Mouse (Mus musculus): ENCODE data around the gene Gtf2h5. TPM values are rescaled to one million over a fixed set of nuclear protein-coding genes. Genes with fewer than 3 reads are reported as not detected.

Gtf2h5 gene
- total and polyA plus RNA-seq, 2 experiments from 2014 or later, result 48.7 to 243 TPM

DNA sequence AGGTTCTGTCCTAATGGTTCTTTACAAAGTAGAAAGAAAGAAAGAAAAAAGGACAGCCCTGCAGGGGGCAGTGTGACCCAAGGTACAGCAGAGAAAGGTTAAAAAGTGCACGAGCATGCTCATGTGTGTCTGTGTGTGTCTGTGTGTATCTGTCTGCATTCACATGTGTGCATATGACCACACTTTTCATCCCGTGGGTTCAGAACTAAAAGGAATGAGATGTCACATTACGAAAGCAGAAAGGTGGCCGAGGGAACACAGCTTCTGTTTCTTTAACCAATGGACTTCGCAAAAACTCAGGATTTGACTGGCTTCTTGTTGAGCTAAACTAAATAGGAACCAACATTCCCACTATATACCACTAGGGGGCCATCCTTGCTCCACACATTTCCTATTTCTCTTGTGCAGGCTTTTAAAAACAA lies 24.6 kb upstream of the Gtf2h5 start:
- H3K27ac ChIP-seq (ENCODE audit: low read depth, low read length), result no peak overlapping the region
- H3K36me3 ChIP-seq (ENCODE audit: insufficient read depth, low read length), result peaks cover 25% of the 10 kb centered on the region
- ATAC-seq (ENCODE audit: low FRiP score) (no peak), DNase-seq (ENCODE audit: low spot score) (peak; percentile 79)
- 25% methylated on average over 5 of the region's 5 CpGs for WGBS
- no peaks in the 10 kb centered on the region for H3K4me1 ChIP-seq (ENCODE audit: insufficient read depth, low read length)
- TF ChIP-seq CTCF (IDR thresholded peaks at IDR 0.05), result peak; percentile 79
- H3K9ac ChIP-seq (replicated peaks; ENCODE audit: low read length, poor library complexity, severe bottlenecking), result no peak overlapping the region
- no peak overlapping the region for H3K4me2 ChIP-seq (ENCODE audit: low read depth, low read length, poor library complexity, severe bottlenecking)
- H3K27me3 ChIP-seq (ENCODE audit: insufficient read depth, low read length), result no peaks in the 10 kb centered on the region
- H3K4me3 ChIP-seq (ENCODE audit: low read depth, low read length), result no peak overlapping the region
- H3K9me3 ChIP-seq (ENCODE audit: low read length), result no peaks in the 10 kb centered on the region

DNA sequence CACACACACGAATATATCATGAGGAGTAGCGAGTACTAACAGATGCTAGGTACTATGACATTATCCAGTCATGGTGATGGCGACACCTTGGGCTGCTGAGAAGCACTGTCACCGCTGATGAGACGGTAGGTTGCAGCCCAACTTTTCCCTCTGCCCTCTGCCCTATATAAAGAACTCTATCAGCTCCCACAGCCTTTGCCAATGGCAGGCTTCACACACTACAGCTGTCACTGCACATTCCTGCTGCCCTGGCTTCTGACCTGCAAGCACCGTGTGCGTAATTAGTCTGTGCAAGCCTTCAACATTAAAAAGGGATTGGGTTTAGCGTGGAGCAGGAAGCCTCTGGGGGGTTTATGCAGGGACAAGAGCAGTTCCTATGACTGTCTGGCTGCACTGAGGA lies 16.8 kb upstream of the Gtf2h5 start:
- H3K36me3 ChIP-seq (ENCODE audit: insufficient read depth, low read length), result peaks cover 58% of the 10 kb centered on the region
- H3K4me3 ChIP-seq (ENCODE audit: low read depth, low read length), result no peak overlapping the region
- no peak overlapping the region for H3K27ac ChIP-seq (ENCODE audit: low read depth, low read length)
- H3K9ac ChIP-seq (replicated peaks; ENCODE audit: low read length, poor library complexity, severe bottlenecking), result no peak overlapping the region
- no peaks in the 10 kb centered on the region for H3K9me3 ChIP-seq (ENCODE audit: low read length)
- no peaks in the 10 kb centered on the region for H3K27me3 ChIP-seq (ENCODE audit: insufficient read depth, low read length)
- 85% methylated on average over 8 of the region's 8 CpGs for WGBS
- DNase-seq (ENCODE audit: low spot score) (no peak), ATAC-seq (ENCODE audit: low FRiP score) (no peak)
- H3K4me2 ChIP-seq (ENCODE audit: low read depth, low read length, poor library complexity, severe bottlenecking), result no peak overlapping the region
- TF ChIP-seq CTCF (IDR thresholded peaks at IDR 0.05), result no peak
- H3K4me1 ChIP-seq (ENCODE audit: insufficient read depth, low read length), result no peaks in the 10 kb centered on the region

DNA sequence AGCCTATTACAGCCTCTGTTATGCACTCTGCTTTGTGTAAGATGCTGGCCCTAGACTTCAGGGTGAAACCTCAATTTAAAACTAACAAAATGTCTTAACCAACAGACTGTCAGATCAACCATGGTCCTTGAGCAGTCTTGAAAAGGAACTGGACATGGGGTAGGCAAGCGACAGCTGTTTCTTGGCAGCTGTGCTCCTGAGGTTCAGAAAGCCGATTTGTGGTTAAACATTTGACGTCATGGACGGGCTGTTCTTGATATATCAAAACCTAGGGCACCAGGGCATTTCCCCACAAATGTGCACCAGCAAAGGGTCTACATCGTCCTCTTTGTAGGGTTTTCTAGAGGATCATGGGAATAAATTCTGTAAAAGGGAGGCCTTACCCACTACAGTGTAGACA lies 16.1 kb upstream of the Gtf2h5 start:
- WGBS, result 95% methylated on average over 5 of the region's 5 CpGs
- DNase-seq (ENCODE audit: low spot score) (no peak), ATAC-seq (ENCODE audit: low FRiP score) (no peak)
- Histone ChIP-seq H3K4me2 (ENCODE audit: low read depth, low read length, poor library complexity, severe bottlenecking) (no peak overlapping the region), H3K9me3 (ENCODE audit: low read length) (no peaks in the 10 kb centered on the region), H3K9ac (replicated peaks; ENCODE audit: low read length, poor library complexity, severe bottlenecking) (no peak overlapping the region), H3K4me1 (ENCODE audit: insufficient read depth, low read length) (no peaks in the 10 kb centered on the region), H3K36me3 (ENCODE audit: insufficient read depth, low read length) (peaks cover 55% of the 10 kb centered on the region), H3K27me3 (ENCODE audit: insufficient read depth, low read length) (no peaks in the 10 kb centered on the region), H3K27ac (ENCODE audit: low read depth, low read length) (no peak overlapping the region), H3K4me3 (ENCODE audit: low read depth, low read length) (no peak overlapping the region)
- no peak for TF ChIP-seq CTCF (IDR thresholded peaks at IDR 0.05)

DNA sequence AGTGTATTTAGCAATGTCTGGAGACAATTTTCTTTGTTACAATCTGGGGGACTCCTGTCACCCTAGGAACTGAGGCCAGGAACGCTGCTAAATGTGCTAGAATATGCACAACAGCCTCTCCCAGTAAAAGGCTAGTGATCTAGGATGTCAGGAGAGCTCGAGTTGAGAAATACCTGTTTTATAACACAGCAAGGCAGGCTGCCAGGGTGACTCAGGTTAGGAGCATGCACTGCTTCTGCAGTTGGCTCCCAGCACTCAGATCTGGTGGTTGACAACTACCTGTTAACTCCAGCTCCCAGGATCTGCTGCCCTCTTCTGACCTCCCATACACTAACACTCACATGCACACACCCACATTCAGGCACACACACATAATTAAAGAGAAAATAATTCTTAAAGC lies 13.6 kb upstream of the Gtf2h5 start:
- Histone ChIP-seq H3K4me1 (ENCODE audit: insufficient read depth, low read length) (no peaks in the 10 kb centered on the region), H3K4me2 (ENCODE audit: low read depth, low read length, poor library complexity, severe bottlenecking) (no peak overlapping the region), H3K9ac (replicated peaks; ENCODE audit: low read length, poor library complexity, severe bottlenecking) (no peak overlapping the region), H3K36me3 (ENCODE audit: insufficient read depth, low read length) (peaks cover 60% of the 10 kb centered on the region), H3K27me3 (ENCODE audit: insufficient read depth, low read length) (no peaks in the 10 kb centered on the region), H3K27ac (ENCODE audit: low read depth, low read length) (no peak overlapping the region), H3K9me3 (ENCODE audit: low read length) (no peaks in the 10 kb centered on the region), H3K4me3 (ENCODE audit: low read depth, low read length) (no peak overlapping the region)
- ATAC-seq (ENCODE audit: low FRiP score), result no peak
- TF ChIP-seq CTCF (IDR thresholded peaks at IDR 0.05), result no peak
- WGBS, result 94% methylated on average over 2 of the region's 2 CpGs
- DNase-seq (ENCODE audit: low spot score), result no peak

DNA sequence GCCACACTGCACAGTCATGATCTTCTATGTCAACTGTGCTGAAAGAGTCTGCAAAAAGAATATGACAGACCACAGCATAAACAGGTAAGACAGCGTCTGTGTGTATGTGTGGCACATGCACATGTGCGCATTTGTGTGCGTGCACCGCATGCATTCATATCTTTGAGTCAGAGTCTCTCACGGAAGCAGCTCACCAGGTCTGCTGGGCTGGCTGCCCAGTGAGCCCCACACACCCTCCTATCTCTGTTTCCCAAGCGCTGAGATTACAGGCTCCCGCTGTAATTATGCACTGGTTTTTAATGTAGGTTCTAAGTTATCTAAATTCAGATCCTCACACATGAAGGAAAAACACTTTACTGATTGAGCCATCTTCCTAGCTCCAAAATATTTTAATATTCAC lies 12.0 kb upstream of the Gtf2h5 start:
- Histone ChIP-seq H3K4me2 (ENCODE audit: low read depth, low read length, poor library complexity, severe bottlenecking) (no peak overlapping the region), H3K36me3 (ENCODE audit: insufficient read depth, low read length) (peaks cover 62% of the 10 kb centered on the region), H3K27ac (ENCODE audit: low read depth, low read length) (no peak overlapping the region), H3K9ac (replicated peaks; ENCODE audit: low read length, poor library complexity, severe bottlenecking) (no peak overlapping the region), H3K4me1 (ENCODE audit: insufficient read depth, low read length) (no peaks in the 10 kb centered on the region), H3K27me3 (ENCODE audit: insufficient read depth, low read length) (no peaks in the 10 kb centered on the region), H3K4me3 (ENCODE audit: low read depth, low read length) (no peak overlapping the region), H3K9me3 (ENCODE audit: low read length) (no peaks in the 10 kb centered on the region)
- no peak for TF ChIP-seq CTCF (IDR thresholded peaks at IDR 0.05)
- WGBS, result 93% methylated on average over 7 of the region's 7 CpGs
- DNase-seq (ENCODE audit: low spot score) (no peak), ATAC-seq (ENCODE audit: low FRiP score) (no peak)

DNA sequence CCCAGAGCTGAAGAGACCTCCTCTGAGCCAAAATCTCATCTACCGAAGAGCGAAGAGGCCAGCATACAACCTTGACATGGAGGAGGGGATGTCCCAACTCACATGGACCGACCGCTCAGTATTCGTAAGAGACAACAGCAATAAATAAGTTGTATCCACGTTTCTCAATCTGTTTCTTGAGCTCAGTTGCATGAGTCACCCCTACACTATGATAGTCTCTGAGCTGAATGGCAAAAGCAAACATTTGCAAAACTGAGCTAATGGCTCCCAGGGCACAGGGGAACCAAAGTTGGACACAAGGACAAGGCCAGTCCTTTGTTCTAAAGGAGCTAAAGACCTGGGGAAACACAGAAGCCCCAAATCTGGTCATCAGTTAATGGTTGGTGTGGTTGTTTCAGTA lies 9.7 kb upstream of the Gtf2h5 start:
- no peak for ATAC-seq (ENCODE audit: low FRiP score)
- Histone ChIP-seq H3K27me3 (ENCODE audit: insufficient read depth, low read length) (no peaks in the 10 kb centered on the region), H3K4me3 (ENCODE audit: low read depth, low read length) (no peak overlapping the region), H3K27ac (ENCODE audit: low read depth, low read length) (no peak overlapping the region), H3K9ac (replicated peaks; ENCODE audit: low read length, poor library complexity, severe bottlenecking) (no peak overlapping the region), H3K4me2 (ENCODE audit: low read depth, low read length, poor library complexity, severe bottlenecking) (no peak overlapping the region), H3K4me1 (ENCODE audit: insufficient read depth, low read length) (no peaks in the 10 kb centered on the region), H3K36me3 (ENCODE audit: insufficient read depth, low read length) (peaks cover 53% of the 10 kb centered on the region), H3K9me3 (ENCODE audit: low read length) (no peaks in the 10 kb centered on the region)
- DNase-seq (ENCODE audit: low spot score), result no peak
- 95% methylated on average over 6 of the region's 6 CpGs for WGBS
- TF ChIP-seq CTCF (IDR thresholded peaks at IDR 0.05), result no peak

Data from midbrain, postnatal 0 days (tissue).